Mouse (Mus musculus) layer of hippocampus, adult 8-10 months (tissue): ENCODE results near the gene Slc39a8. TPM values are rescaled to one million over a fixed set of nuclear protein-coding genes. Genes with fewer than 3 reads are reported as not detected.

Source experiments
- DNase-seq, 2 experiments: peaks; one replicate each; pipeline ENCODE4 v3.0.0; 2022; ENCODE audit warnings: low spot score in 2 of 2
- total RNA-seq, 4 experiments: library from RNA; stranded (reverse); gene quantifications; 2 replicates each; pipeline ENCODE4 v1.2.4; 2022

Slc39a8 gene
- total RNA-seq: 1 to 10 TPM; 3.2 to 3.8 (median 3.4) TPM

- peak in 1 of 2 experiments; percentile 28 for DNase-seq
Observed at GRCm38 (mm10) chr3:135825016-135825753, at the start of gene Slc39a8. Slc39a8 (plus strand) TSS chr3:135825279.

GRCm38 (mm10) chr3:135785065-135785464 is 40.0 kb upstream of the Slc39a8 start:
- DNase-seq: no peak

- no peak for DNase-seq
Observed at GRCm38 (mm10) chr3:135796117-135796516, 29.0 kb upstream of the Slc39a8 start.

GRCm38 (mm10) chr3:135798241-135798640 is 26.8 kb upstream of the Slc39a8 start:
- no peak for DNase-seq

- DNase-seq: no peak
Observed at GRCm38 (mm10) chr3:135798665-135799064, 26.4 kb upstream of the Slc39a8 start.

- no peak for DNase-seq
Observed at GRCm38 (mm10) chr3:135814665-135815064, 10.4 kb upstream of the Slc39a8 start.

GRCm38 (mm10) chr3:135815973-135816727 is 8.9 kb upstream of the Slc39a8 start:
- DNase-seq: no peak

- no peak for DNase-seq
Observed at GRCm38 (mm10) chr3:135817124-135817523, 8.0 kb upstream of the Slc39a8 start.

GRCm38 (mm10) chr3:135824436-135824835 is 643 bp upstream of the Slc39a8 start:
- DNase-seq: no peak

GRCm38 (mm10) chr3:135825754-135826683 is 940 bp downstream of the Slc39a8 start:
- peak in 1 of 2 experiments; percentile 12 for DNase-seq

- no peak for DNase-seq
Observed at GRCm38 (mm10) chr3:135826684-135827249, 1.7 kb downstream of the Slc39a8 start.

- no peak for DNase-seq
Observed at GRCm38 (mm10) chr3:135828000-135828399, 2.9 kb downstream of the Slc39a8 start.

GRCm38 (mm10) chr3:135832496-135832895 is 7.4 kb downstream of the Slc39a8 start:
- no peak for DNase-seq

- no peak for DNase-seq
Observed at GRCm38 (mm10) chr3:135832907-135833306, 7.8 kb downstream of the Slc39a8 start.

GRCm38 (mm10) chr3:135834988-135835387 is 9.9 kb downstream of the Slc39a8 start:
- DNase-seq: no peak

- DNase-seq: no peak
Observed at GRCm38 (mm10) chr3:135839535-135839934, 14.5 kb downstream of the Slc39a8 start.

- DNase-seq: no peak
Observed at GRCm38 (mm10) chr3:135840185-135840584, 15.1 kb downstream of the Slc39a8 start.

GRCm38 (mm10) chr3:135841716-135842511 is 16.8 kb downstream of the Slc39a8 start:
- DNase-seq: no peak

- no peak for DNase-seq
Observed at GRCm38 (mm10) chr3:135843181-135843580, 18.1 kb downstream of the Slc39a8 start.

- DNase-seq: no peak
Observed at GRCm38 (mm10) chr3:135843707-135844106, 18.6 kb downstream of the Slc39a8 start.
